Mouse (Mus musculus) left cerebral cortex, adult 8-10 months (tissue): ENCODE measurements around the gene Gm45140. TPM values are rescaled to one million over a fixed set of nuclear protein-coding genes. Genes with fewer than 3 reads are reported as not detected.
A peak's percentile ranks its signal among the peaks of the same experiment; 100 is the strongest.

ENCODE experiments used
- DNase-seq, 2 experiments: peaks; one replicate each; pipeline ENCODE4 v3.0.0; 2022; ENCODE audit warnings: low spot score in 2 of 2
- total RNA-seq, 4 experiments: library from RNA; stranded (reverse); gene quantifications; 2 replicates each; pipeline ENCODE4 v1.2.4; 2022

Gm45140 gene
- 1 to 10 TPM; 2.2 to 5.0 (median 2.8) TPM for total RNA-seq

DNA sequence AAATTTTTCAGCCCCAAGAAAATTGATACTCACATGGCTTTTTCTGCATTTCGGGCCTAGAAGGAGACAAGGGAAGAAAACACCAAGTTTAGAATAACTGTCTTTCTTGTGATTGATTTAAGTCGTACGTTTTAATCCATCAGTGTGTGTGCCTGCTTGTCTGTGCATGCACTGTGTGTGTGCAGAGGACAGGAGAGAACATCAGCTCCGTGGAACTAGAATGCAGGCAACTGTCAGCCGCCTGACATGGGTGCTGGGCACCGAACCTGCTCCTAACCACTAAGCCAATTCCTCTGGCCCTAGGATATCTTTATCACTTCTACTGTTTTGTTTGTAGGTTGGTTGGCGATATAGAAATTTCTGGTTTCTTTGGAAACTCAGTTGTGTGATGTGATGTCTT, at the start of gene Gm45140:
Gene Gm45140 (minus strand): TSS at position 101 of the 400 bp plus-strand sequence.
- no peak for DNase-seq

DNA sequence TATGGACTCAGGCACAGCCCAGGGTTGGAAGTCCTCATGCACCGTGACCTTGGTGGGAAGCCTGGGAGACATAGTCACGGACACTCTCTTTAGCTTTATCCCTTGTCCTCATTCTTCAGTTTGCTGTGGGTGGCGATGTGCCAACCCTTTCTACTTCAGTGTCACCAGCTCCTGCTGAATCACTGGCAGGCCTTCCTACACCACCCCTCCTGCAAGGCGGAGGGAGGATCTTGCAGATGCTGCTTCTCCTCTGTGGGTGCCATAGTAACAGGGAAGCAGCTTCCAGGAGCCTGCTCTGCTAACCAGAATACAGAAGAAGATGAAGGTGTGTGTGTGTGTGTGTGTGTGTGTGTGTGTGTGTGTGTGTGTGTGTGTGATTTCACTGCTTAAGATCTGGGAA, 47.2 kb upstream of the Gm45140 start:
- peak; percentile 55 to 95 for DNase-seq

GRCm38 (mm10) chr6:87882221-87882620, 46.6 kb upstream of the Gm45140 start:
- no peak for DNase-seq

DNA sequence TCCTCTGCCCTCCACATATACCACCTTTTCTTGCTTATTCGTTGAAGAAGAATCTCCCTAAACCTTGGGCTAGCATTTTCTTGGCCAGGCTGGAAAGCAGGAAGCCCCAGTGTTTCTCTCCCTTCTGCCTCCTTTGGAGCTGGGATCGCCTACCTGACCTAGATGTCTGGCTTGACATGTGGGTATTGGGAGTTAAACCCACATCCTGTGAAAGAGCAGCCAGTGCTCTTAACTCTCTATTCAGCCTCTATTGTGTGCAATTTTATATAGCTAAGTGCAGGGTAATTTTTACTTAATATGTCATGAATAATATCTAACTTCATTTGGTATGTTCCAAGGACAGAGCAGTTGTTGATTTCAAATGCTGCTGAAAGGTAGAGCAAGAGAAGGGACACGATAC, 44.0 kb upstream of the Gm45140 start:
- no peak for DNase-seq

DNA sequence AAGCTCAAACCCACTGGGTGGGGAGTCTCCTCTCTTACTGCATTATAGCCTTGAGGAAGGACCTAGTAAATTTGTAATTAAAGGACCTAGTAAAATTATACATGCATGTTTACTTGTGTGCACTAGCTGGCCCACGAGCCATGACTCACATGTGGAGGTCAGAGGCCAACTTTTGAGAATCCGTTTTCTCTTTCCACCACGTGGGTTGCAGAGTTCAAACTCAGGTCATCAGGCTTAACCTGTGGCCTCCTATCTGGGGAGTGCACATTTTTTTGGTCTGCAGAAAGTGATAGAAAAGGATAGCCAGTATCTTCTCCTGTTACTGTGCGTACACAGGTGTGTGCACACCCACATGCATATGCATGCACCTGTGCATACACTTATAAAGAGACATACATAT, 43.4 kb upstream of the Gm45140 start:
- DNase-seq: no peak

DNA sequence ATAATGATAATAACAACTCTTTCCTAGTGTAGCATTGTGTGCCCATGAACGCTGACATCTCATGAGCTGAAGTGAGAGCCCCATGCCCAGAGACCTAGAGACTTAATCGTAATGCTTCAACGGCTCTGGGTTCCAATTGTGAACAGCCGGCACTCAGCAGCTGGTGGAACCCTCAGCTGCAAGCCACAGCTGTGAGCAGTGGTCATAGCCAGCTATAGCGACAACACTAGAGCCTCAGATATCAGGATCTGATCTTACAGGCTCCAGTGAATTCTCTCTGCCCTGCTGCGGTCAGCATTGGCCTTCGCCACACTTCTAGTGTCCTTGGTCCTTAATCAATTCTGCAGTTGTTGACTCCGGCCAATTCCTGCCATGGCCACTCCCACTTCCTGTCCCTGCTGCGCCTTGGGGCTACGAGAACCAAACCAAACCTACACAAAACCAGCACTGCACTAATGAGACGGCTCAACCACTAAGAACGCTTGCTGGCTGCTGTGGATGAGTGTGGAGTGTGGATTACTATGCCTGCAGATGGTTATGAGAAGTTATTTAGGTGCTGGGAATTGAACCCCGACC, 40.6 kb upstream of the Gm45140 start:
- no peak for DNase-seq

GRCm38 (mm10) chr6:87875562-87875961, 40.0 kb upstream of the Gm45140 start:
- no peak for DNase-seq

DNA sequence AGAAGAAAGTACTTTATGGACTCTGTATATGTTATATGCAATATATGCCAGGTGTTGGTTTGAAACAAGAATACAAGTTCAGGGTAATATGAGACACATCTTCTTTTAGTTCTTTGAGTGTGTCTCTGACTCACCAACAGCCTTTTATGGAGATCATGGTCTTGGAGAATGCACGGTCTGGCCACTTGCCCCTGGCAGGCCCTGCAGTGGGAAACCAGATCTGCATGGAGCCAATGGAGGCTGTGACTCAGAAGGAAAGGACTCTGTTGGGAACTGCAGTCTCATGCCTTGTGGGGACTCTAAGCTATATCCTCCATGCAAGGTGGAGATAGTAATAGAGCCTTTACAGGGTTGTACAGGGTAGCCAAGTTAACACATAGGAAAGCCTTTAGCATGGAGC, 39.5 kb upstream of the Gm45140 start:
- no peak for DNase-seq

DNA sequence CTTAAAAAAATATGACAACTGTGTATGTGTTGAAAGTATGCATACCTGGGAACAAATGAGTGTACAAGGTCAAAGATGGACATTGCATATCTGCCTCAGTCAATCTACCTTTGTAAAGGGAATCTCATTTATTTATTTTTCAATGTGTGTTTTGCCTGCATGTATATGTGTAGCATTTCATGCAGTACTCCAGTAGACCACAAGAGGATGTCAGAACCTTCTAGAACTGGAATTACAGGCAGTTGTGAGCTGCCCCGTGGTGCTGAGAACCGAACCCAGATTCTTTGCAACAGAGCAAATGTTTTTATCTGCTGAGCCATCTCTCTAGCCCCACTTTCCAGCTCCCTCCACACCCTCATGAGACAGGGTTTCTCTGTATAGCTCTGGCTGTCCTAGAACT, 38.4 kb upstream of the Gm45140 start:
- DNase-seq: no peak

GRCm38 (mm10) chr6:87873104-87873503, 37.5 kb upstream of the Gm45140 start:
- DNase-seq: no peak

DNA sequence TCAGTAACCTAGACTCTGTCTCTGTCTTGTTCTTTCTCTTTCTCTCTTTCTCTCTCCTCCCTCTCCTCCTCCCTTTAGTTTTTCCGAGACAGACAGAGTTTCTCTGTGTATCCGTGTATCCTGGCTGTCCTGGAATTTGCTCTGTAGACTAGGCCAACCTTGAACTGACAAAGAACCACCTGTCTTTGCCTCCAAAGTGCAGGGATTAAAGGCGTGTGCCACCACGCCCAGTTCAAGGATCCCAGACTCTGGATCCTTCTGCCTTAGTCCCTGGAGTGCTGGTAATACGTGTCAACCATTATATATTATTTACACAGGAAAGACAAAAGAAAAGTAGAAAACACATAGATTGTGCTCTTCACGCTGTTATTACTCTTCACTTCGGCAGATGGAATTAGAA, 35.6 kb upstream of the Gm45140 start:
- DNase-seq: no peak

GRCm38 (mm10) chr6:87870440-87870839, 34.8 kb upstream of the Gm45140 start:
- no peak for DNase-seq

DNA sequence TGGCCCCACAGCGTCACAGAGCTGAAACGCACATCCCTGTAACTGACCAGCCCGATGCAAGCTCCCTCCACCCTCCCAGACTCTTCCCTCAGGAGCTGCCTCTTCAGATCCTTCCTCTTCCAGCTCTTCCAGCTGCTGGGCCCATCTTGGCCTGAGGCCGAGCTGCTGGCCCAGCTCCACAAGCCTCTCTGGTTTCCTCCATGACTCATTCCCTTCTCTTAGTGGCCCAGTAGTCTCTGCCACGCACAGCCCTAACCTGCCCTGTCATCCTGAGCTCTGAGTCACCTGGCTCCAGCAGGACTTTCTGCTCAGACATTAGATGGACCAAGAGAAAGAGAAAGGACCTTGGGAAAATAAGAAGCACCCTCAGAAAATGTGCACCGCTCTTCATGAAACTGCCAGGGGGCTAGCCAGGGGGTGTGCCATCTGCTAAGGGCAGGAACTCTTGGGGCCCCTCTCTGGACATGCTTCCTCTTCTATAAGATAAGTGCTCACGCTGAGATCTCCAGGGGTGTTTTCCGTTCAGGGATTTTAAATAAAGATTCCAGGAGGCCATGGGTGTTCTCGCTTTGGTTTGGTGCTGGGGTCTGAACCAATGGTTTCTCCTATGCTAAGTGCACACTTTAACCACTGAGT, 33.4 kb upstream of the Gm45140 start:
- peak in 1 of 2 experiments; percentile 42 for DNase-seq

- no peak for DNase-seq
These were observed 31.7 kb upstream of the Gm45140 start for GRCm38 (mm10) chr6:87867256-87867655.

DNA sequence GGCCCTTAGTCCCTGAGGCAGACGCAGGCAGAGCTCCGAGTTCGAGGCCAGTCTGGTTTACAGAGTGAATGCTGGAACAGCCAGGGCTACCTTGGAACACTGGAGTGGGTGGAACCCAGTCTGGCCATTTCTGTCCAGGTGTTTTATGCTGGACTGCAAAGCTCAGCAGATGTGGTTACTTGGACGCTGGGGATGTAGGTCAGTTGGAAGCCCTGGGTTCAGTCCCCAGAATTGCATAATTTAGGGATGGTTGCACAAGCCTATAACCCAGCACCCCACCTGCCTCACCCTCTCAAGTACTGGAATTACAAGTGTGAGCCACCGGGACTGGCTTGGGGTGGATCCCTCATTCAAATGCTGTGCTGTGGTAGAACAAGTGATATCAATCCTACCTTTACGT, 30.6 kb upstream of the Gm45140 start:
- no peak for DNase-seq

GRCm38 (mm10) chr6:87857071-87857470, 21.5 kb upstream of the Gm45140 start:
- DNase-seq: no peak

- DNase-seq: no peak
These were observed 17.9 kb upstream of the Gm45140 start for GRCm38 (mm10) chr6:87853446-87853845.

GRCm38 (mm10) chr6:87851871-87852270, 16.3 kb upstream of the Gm45140 start:
- DNase-seq: no peak

- peak; percentile 93 to 96 for DNase-seq
These were observed 15.5 kb upstream of the Gm45140 start, which contains the start of gene Cnbp for GRCm38 (mm10) chr6:87850900-87851614. Gene Cnbp (minus strand): TSS chr6:87851106.

DNA sequence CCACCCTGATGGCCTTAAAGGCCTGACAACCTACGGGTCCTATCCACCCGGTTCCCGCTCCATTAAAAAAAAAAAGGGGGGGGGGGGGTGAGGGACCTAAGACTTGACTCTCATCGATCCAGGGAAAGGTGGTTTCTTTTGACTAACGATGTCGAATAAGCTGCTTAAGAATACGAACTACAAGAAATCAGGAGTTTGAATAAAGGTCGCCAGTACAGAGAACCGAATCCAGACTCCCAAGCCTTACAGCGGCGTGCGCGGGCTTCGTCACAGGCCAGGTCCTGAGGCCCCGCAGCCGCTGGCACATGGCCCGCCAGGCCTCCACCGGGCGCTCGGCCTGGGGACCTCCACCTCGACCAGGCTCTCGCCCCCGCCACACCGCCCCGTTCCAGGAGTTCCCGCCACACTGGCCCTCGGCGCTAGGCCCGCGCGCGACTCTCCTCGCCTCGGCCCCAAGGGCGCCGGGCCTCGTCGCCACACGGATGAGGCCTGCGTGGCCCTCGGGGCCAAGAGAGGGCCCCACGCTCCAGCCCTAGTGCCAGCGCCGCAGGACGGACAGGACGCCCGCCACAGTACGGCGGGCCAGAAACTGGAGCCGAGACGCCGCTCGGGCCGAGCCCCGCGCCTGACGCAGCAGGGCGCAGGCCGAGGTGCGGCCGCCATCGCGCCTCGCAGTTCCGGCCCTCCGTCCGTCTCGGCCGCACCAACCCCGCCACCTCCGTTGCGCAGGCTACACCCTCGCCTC, 14.7 kb upstream of the Gm45140 start:
- DNase-seq: peak in 1 of 2 experiments; percentile 40

- DNase-seq: no peak
These were observed 14.2 kb upstream of the Gm45140 start for GRCm38 (mm10) chr6:87849780-87850154.

DNA sequence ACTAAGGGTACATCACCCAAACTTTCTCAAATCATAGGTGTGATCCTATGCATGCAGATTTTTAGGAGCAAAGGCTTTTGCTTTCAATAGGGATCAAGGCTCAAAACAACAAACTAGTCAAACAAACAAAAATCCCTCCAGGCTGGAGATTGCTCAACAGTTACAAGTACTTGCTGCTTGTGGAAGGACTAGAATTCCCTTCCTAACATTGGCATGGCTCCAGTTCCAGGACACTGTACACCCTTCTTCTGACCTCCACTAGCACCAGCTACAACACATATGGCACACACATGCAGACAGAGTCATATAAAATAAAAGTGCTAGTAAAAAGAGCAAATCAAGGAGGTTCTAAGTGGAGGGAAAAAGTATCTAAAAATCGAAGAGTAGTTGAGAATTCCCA, 11.2 kb upstream of the Gm45140 start:
- DNase-seq: no peak
